Mouse (Mus musculus) CD4-positive naive resting alpha-beta T cell, adult 57 days (primary cell): Measurements from ENCODE around the gene Olfr1305. TPM values are rescaled to one million over a fixed set of nuclear protein-coding genes. Genes with fewer than 3 reads are reported as not detected.

Source experiments
- total RNA-seq: library from RNA; stranded (reverse); gene quantifications from one replicate; pipeline ENCODE4 v1.2.4, GENCODE M21; 2023

The Olfr1305 gene
- total RNA-seq = not detected

GRCm38 (mm10) chr2:111877049-111877448 is at the start of gene Olfr1305:
TSS of gene Olfr1305 (minus strand) at chr2:111877149.

DNA sequence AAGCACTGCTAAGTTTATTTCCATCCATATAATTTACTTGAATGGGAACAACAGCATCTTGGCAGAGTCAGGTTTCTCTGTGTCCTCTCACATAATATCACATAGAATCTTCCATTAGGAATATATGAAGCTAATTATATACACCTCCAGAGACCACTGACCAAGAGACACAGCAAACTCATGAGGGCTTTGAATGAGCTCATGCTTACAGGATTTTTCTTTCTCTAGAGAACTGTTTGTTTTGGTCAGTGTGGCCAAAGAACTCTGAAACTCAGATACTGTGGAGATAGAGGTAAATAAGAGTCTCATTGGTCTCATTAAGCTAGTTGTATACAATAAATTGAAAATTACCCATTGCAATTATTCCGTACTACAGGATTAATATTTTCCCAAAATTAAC is 39.2 kb upstream of the Olfr1305 start, which contains the start of gene Olfr1306:
Gene Olfr1306 (minus strand): TSS at position 101 of the 400 bp plus-strand sequence.

GRCm38 (mm10) chr2:111820240-111820639 is 56.7 kb downstream of the Olfr1305 start, which contains the start of gene Olfr1303:
TSS of gene Olfr1303 (minus strand) at chr2:111820340.

Other genes with a start within 250 kb of the Olfr1305 start
- not detected for gene Olfr1298, start 227.9 kb downstream of the Olfr1305 start, total RNA-seq
- not detected for gene Olfr1299, start 215.7 kb downstream of the Olfr1305 start, total RNA-seq
- not detected for gene Olfr1301, start 126.1 kb downstream of the Olfr1305 start, total RNA-seq
- gene Olfr1302, start 99.7 kb downstream of the Olfr1305 start, total RNA-seq = not detected
- gene Olfr1303, start 56.8 kb downstream of the Olfr1305 start, total RNA-seq = not detected
- not detected for gene Olfr1306, start 39.1 kb upstream of the Olfr1305 start, total RNA-seq
- gene Olfr1307, start 72.3 kb upstream of the Olfr1305 start, total RNA-seq = 0.12 TPM
- gene Olfr1308, start 87.8 kb upstream of the Olfr1305 start, total RNA-seq = not detected
- gene Olfr1309, start 113.1 kb upstream of the Olfr1305 start, total RNA-seq = not detected
- not detected for gene Olfr1310, start 135.6 kb upstream of the Olfr1305 start, total RNA-seq
- gene Olfr1311, start 147.3 kb upstream of the Olfr1305 start, total RNA-seq = not detected
- gene Olfr1312, start 173.1 kb upstream of the Olfr1305 start, total RNA-seq = not detected
- not detected for gene Olfr1313, start 200.7 kb upstream of the Olfr1305 start, total RNA-seq
- gene Olfr1314, start 219.6 kb upstream of the Olfr1305 start, total RNA-seq = not detected
- not detected for gene Olfr1315-ps1, start 238.3 kb upstream of the Olfr1305 start, total RNA-seq